ENCODE assay signal across 21 mouse cellular contexts in genomic region chr5:66476266-66476665, GRCm38 (mm10).
DNase-seq lines count a peak whose midpoint lies in the region; ATAC-seq and TF ChIP-seq lines count a peak whose summit lies in the region.
"Had no signal": no experiment of that assay in that cellular context is flagged by ENCODE, and none has a peak within 500 bp of the region (broad histone marks: within the 10 kb centered on the region; RNA-seq: fewer than 3 reads in every experiment).

No protein-coding gene starts in this region.

- no peaks in the 10 kb centered on the region for H3K9me3 ChIP-seq in forebrain, embryonic 11.5 days (ENCODE audit: control insufficient read depth, low read length)
- H3K9me3 ChIP-seq in forebrain, embryonic 12.5 days, result no peaks in the 10 kb centered on the region
- H3K9me3 ChIP-seq in lung, postnatal 0 days (ENCODE audit: low read length), result no peaks in the 10 kb centered on the region
- H3K9me3 ChIP-seq: embryonic facial prominence, embryonic 13.5 days; intestine, embryonic 15.5 days; kidney, embryonic 15.5 days; lung, embryonic 15.5 days; neural tube, embryonic 12.5 days had no signal

- 91% methylated on average over 10 of the region's 10 CpGs for WGBS in forebrain, embryonic 11.5 days
- WGBS in forebrain, embryonic 12.5 days, result 89% methylated on average over 10 of the region's 10 CpGs
- 72% methylated on average over 10 of the region's 10 CpGs for WGBS in lung, postnatal 0 days
- WGBS in lung, adult 2 months, result 74% methylated on average over 10 of the region's 10 CpGs

- H3K4me3 ChIP-seq in forebrain, embryonic 11.5 days (ENCODE audit: low read depth, low read length), result no peak overlapping the region
- H3K4me3 ChIP-seq in forebrain, embryonic 12.5 days (replicated peaks), result no peak overlapping the region
- H3K4me3 ChIP-seq in lung, postnatal 0 days (ENCODE audit: low read depth, low read length), result no peak overlapping the region
- H3K4me3 ChIP-seq in lung, adult 2 months (replicated peaks; ENCODE audit: extremely low read depth, low read depth, low read length), result no peak overlapping the region
- H3K4me3 ChIP-seq: embryonic facial prominence, embryonic 13.5 days; intestine, embryonic 15.5 days; kidney, embryonic 15.5 days; lung, embryonic 15.5 days; neural tube, embryonic 12.5 days had no signal

- peaks cover 4% of the 10 kb centered on the region; the same call in 1 of the 2 replicates for H3K4me1 ChIP-seq in forebrain, embryonic 11.5 days (replicated peaks; ENCODE audit: control insufficient read depth, insufficient read depth, low read length)
- H3K4me1 ChIP-seq in forebrain, embryonic 12.5 days, result peaks cover 13% of the 10 kb centered on the region
- H3K4me1 ChIP-seq in lung, postnatal 0 days (ENCODE audit: insufficient read depth, low read depth, low read length), result no peaks in the 10 kb centered on the region
- peaks cover 5% of the 10 kb centered on the region for H3K4me1 ChIP-seq in lung, adult 2 months (ENCODE audit: control insufficient read depth, insufficient read depth, low read length)
- H3K4me1 ChIP-seq: intestine, embryonic 15.5 days had no signal

- H3K36me3 ChIP-seq in forebrain, embryonic 11.5 days (ENCODE audit: control insufficient read depth, insufficient read depth, low read length), result no peaks in the 10 kb centered on the region
- no peaks in the 10 kb centered on the region for H3K36me3 ChIP-seq in forebrain, embryonic 12.5 days (replicated peaks)
- no peaks in the 10 kb centered on the region for H3K36me3 ChIP-seq in lung, postnatal 0 days (ENCODE audit: insufficient read depth, low read length)
- H3K36me3 ChIP-seq: intestine, embryonic 15.5 days; kidney, embryonic 15.5 days; lung, embryonic 15.5 days; neural tube, embryonic 12.5 days had no signal

- no peak overlapping the region for H3K27ac ChIP-seq in forebrain, embryonic 11.5 days (ENCODE audit: low read depth, low read length)
- no peak overlapping the region for H3K27ac ChIP-seq in forebrain, embryonic 12.5 days
- no peak overlapping the region for H3K27ac ChIP-seq in lung, postnatal 0 days (ENCODE audit: low read length)
- H3K27ac ChIP-seq: embryonic facial prominence, embryonic 13.5 days; hindbrain, embryonic 14.5 days; intestine, embryonic 15.5 days; kidney, embryonic 15.5 days; lung, embryonic 15.5 days; macrophage; neural tube, embryonic 12.5 days had no signal

- TF ChIP-seq CTCF in lung, postnatal 0 days (IDR thresholded peaks at IDR 0.05), result no peak
- TF ChIP-seq CTCF in lung, adult 2 months (IDR thresholded peaks at IDR 0.05; ENCODE audit: insufficient read depth, low read length), result no peak

- H3K4me2 ChIP-seq in forebrain, embryonic 11.5 days (ENCODE audit: low read depth, low read length, severe bottlenecking), result no peak overlapping the region
- H3K4me2 ChIP-seq in forebrain, embryonic 12.5 days, result no peak overlapping the region
- H3K4me2 ChIP-seq in lung, postnatal 0 days (replicated peaks; ENCODE audit: low read depth, low read length), result no peak overlapping the region
- H3K4me2 ChIP-seq: embryonic facial prominence, embryonic 13.5 days; heart, embryonic 11.5 days; hindbrain, embryonic 14.5 days; intestine, embryonic 15.5 days; kidney, embryonic 15.5 days; lung, embryonic 15.5 days; midbrain, embryonic 11.5 days; neural tube, embryonic 12.5 days had no signal

- no peak overlapping the region for H3K9ac ChIP-seq in forebrain, embryonic 11.5 days (ENCODE audit: low read length)
- no peak overlapping the region for H3K9ac ChIP-seq in forebrain, embryonic 12.5 days
- no peak overlapping the region for H3K9ac ChIP-seq in lung, postnatal 0 days (replicated peaks; ENCODE audit: low read depth)
- H3K9ac ChIP-seq: embryonic facial prominence, embryonic 13.5 days; forebrain, postnatal 0 days; hindbrain, embryonic 14.5 days; intestine, embryonic 15.5 days; kidney, embryonic 15.5 days; lung, embryonic 15.5 days; neural tube, embryonic 12.5 days had no signal

- peak; percentile 5 for DNase-seq in forebrain, embryonic 11.5 days (ENCODE audit: low spot score)
- no peak for DNase-seq in lung, postnatal 0 days (ENCODE audit: low spot score)
- no peak for DNase-seq in lung, adult 2 months
- DNase-seq in cerebellum, adult 9-10 months, result peak; percentile 38
- no peak for DNase-seq in spleen, postnatal 4 days (ENCODE audit: low spot score in 2 of 2)
- DNase-seq in gastrocnemius, postnatal 14 days, result no peak
- DNase-seq: adrenal gland, postnatal 36 days; forebrain, postnatal 0 days; heart, postnatal 14 days; thymus, postnatal 25 days had no signal

- no peak for ATAC-seq in forebrain, embryonic 11.5 days (replicated peaks; ENCODE audit: low FRiP score)
- no peak for ATAC-seq in forebrain, embryonic 12.5 days (ENCODE audit: low FRiP score)
- ATAC-seq in lung, postnatal 0 days, result peak; percentile 36
- ATAC-seq: CD4-positive, CD25-positive, alpha-beta regulatory T cell, adult 4 months; forebrain, postnatal 0 days; intestine, embryonic 15.5 days had no signal

- intact Hi-C loops in gastrocnemius, postnatal 14 days (cut with DNase I; ENCODE audit: low total_unique reads), result no loop called here

- no peak for TF ChIP-seq EP300 in lung, postnatal 0 days (IDR thresholded peaks at IDR 0.05)

- no peak for TF ChIP-seq POLR2A in lung, adult 2 months (IDR thresholded peaks at IDR 0.05; ENCODE audit: borderline replicate concordance, extremely low read depth, low read depth, low read length)

- H3K27me3 ChIP-seq in forebrain, embryonic 11.5 days (ENCODE audit: control insufficient read depth, insufficient read depth, low read length), result no peaks in the 10 kb centered on the region
- no peaks in the 10 kb centered on the region for H3K27me3 ChIP-seq in forebrain, embryonic 12.5 days
- no peaks in the 10 kb centered on the region for H3K27me3 ChIP-seq in lung, postnatal 0 days (replicated peaks; ENCODE audit: insufficient read depth, low read length)
- H3K27me3 ChIP-seq: embryonic facial prominence, embryonic 13.5 days; intestine, embryonic 15.5 days; kidney, embryonic 15.5 days; lung, embryonic 15.5 days; neural tube, embryonic 12.5 days had no signal

Comparison
In these comparisons a context has a peak if more than half of its experiments do, and no peak if none do; other contexts are left out.
1. DNase-seq: peak in forebrain, embryonic 11.5 days (single experiment) and cerebellum, adult 9-10 months (single experiment); none in lung, postnatal 0 days (single experiment), lung, adult 2 months (single experiment), spleen, postnatal 4 days (0 of 2) and gastrocnemius, postnatal 14 days (single experiment).